In the genomic region with DNA sequence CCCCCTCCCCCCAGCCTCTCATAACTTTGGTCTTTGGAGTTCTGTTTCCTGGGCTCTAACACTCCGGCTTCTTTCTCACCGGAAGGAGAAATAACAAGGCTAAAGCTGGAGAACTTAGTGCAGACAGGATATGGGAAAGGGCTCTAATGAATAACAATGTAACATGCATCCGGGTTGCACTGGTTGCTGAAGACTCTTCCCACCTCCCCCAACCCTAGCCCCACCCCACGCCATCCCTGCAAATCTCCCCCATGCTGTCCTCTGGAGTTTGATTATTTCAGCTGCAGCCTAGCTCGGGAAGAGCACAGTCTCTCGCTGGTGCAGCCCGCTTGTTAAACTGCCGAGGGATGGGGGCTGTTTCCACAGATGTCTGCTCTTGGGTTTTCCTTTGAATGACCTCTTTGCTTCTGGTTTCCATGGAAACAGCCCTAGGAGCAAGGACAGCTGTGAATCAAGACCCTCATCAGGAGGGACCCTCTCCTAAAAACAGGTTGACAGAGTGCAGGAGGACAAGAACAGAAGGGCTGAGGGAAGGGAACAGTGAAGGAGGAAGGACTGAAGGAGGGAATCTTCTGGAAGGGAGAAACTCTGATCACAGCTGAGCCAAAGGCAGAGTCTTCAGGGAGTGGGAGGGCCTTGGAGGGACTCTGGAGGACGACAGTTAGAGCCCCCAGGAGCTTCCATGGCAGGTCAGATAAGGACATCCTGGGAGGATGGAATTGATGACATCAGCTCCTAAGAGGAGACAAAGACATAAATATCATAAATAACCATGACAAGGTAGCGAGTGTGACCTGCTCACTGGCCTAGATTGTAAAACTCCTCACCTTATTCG, we compare ENCODE assay signal across 1 mouse cellular context.
TF ChIP-seq lines count a peak whose summit lies in the region.

No protein-coding gene starts in this region.

TF ChIP-seq in CH12.LX, 34 proteins besides CTCF, POLR2A, EP300 and RAD21 (continued from another document):
- no peak for TF ChIP-seq UBTF (IDR thresholded peaks at IDR 0.05; ENCODE audit: low read depth, low read length)
- TF ChIP-seq NRF1 (IDR thresholded peaks at IDR 0.05; ENCODE audit: low read depth, low read length): no peak
- no peak for TF ChIP-seq JUND (conservative IDR thresholded peaks at IDR 0.05; ENCODE audit: low read depth, low read length)
- TF ChIP-seq CHD1 (IDR thresholded peaks at IDR 0.05; ENCODE audit: low read depth, low read length): no peak
- TF ChIP-seq ETS1 (conservative IDR thresholded peaks at IDR 0.05; ENCODE audit: low read depth, low read length): no peak
- no peak for TF ChIP-seq JUN (IDR thresholded peaks at IDR 0.05; ENCODE audit: insufficient read depth, low read depth, low read length)
- no peak for TF ChIP-seq ZKSCAN1 (IDR thresholded peaks at IDR 0.05; ENCODE audit: borderline replicate concordance, low read depth, low read length)
- TF ChIP-seq SMC3 (IDR thresholded peaks at IDR 0.05; ENCODE audit: low read depth, low read length): no peak
- no peak for TF ChIP-seq BHLHE40 (IDR thresholded peaks at IDR 0.05; ENCODE audit: low read depth, low read length)
- no peak for TF ChIP-seq MXI1 (IDR thresholded peaks at IDR 0.05; ENCODE audit: low read depth, low read length)
- no peak for TF ChIP-seq USF1 (IDR thresholded peaks at IDR 0.05; ENCODE audit: low read depth, low read length)
- no peak for TF ChIP-seq IRF4 (IDR thresholded peaks at IDR 0.05; ENCODE audit: low read depth, low read length)
